Comparison of ENCODE assay signal across 16 mouse cellular contexts in the genomic region with DNA sequence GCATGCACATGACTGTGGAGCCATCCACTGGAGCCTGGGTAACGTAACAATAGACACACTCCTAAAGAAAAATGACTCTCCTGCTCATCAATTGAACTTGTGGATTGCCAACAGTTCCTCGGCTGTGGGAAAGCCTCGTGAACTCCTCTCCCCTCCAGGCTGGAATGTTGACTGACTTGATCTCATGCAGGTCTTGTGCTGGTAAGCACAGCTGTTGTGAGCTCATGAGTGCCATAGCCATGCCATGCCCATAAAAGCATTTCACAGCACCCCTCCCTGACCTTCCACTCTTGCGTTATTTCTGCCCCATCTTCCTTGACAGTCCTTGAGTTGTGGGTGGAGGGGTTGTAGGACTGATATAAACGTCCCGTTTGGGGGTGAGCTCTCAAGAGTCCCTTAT.
"Had no signal": no experiment of that assay in that cellular context is flagged by ENCODE, and none has a peak within 500 bp of the region (broad histone marks: within the 10 kb centered on the region; RNA-seq: fewer than 3 reads in every experiment).

No protein-coding gene starts in this region.

- H3K4me3 ChIP-seq: intestine, embryonic 15.5 days; left cerebral cortex, adult 2 months; limb, embryonic 10.5 days; liver, embryonic 15.5 days; megakaryocyte, embryonic 14.5 days; midbrain, embryonic 15.5 days; neural tube, embryonic 13.5 days had no signal

- ATAC-seq: intestine, embryonic 15.5 days; midbrain, embryonic 15.5 days had no signal

- H3K27ac ChIP-seq: intestine, embryonic 15.5 days; left cerebral cortex, adult 2 months; limb, embryonic 10.5 days; liver, embryonic 15.5 days; macrophage; midbrain, embryonic 15.5 days; neural tube, embryonic 13.5 days had no signal

- H3K9ac ChIP-seq: intestine, embryonic 15.5 days; liver, embryonic 15.5 days; midbrain, embryonic 15.5 days; neural tube, embryonic 13.5 days had no signal

- H3K9me3 ChIP-seq: intestine, embryonic 15.5 days; limb, embryonic 10.5 days; liver, embryonic 15.5 days; megakaryocyte, embryonic 14.5 days; midbrain, embryonic 15.5 days; neural tube, embryonic 13.5 days had no signal

- DNase-seq: kidney, adult 18-20 months; kidney, postnatal 10 days; retina, postnatal 1 day; right cerebral cortex, postnatal 14 days; thymus, adult 2 months; thymus, postnatal 25 days had no signal

- H3K27me3 ChIP-seq: intestine, embryonic 15.5 days; liver, embryonic 15.5 days; midbrain, embryonic 15.5 days; neural tube, embryonic 13.5 days had no signal

- H3K4me1 ChIP-seq: intestine, embryonic 15.5 days; limb, embryonic 10.5 days; liver, embryonic 15.5 days; megakaryocyte, embryonic 14.5 days; midbrain, embryonic 15.5 days; neural tube, embryonic 13.5 days had no signal

- H3K4me2 ChIP-seq: intestine, embryonic 15.5 days; liver, embryonic 11.5 days; liver, embryonic 15.5 days; midbrain, embryonic 11.5 days; midbrain, embryonic 15.5 days; neural tube, embryonic 13.5 days had no signal

- H3K36me3 ChIP-seq: intestine, embryonic 15.5 days; limb, embryonic 10.5 days; liver, embryonic 15.5 days; midbrain, embryonic 15.5 days; neural tube, embryonic 13.5 days had no signal
